Mouse (Mus musculus) ES-E14 (cell line): ENCODE measurements around the gene Prok2. TPM values are rescaled to one million over a fixed set of nuclear protein-coding genes. Genes with fewer than 3 reads are reported as not detected.

ENCODE experiments used
- DNase-seq: peaks from one replicate; pipeline ENCODE4 v3.0.0-alpha.2; 2013; ENCODE audit warnings: low read depth, low spot score
- H3K27ac ChIP-seq: 2 replicates; pipeline ENCODE4 v1.5.1; 2012; ENCODE audit warnings: low read depth, mild to moderate bottlenecking, low read length, moderate library complexity, mixed read lengths; ENCODE audit not compliant: poor library complexity, insufficient read depth, severe bottlenecking
- H3K36me3 ChIP-seq: 2 replicates; pipeline ENCODE4 v1.6.1; 2012; ENCODE audit warnings: mild to moderate bottlenecking, low read length, moderate library complexity, mixed read lengths; ENCODE audit not compliant: control insufficient read depth, poor library complexity, insufficient read depth, severe bottlenecking
- H3K4me1 ChIP-seq, 2 experiments: fragments of 150-350 bp in 1 of 2; sonication (generic) in 1 of 2; 2 replicates each; pipeline ENCODE4 v1.6.1; 2012; ENCODE audit warnings: low read length in 2 of 2, mild to moderate bottlenecking in 1 of 2, mixed read lengths in 1 of 2; ENCODE audit not compliant: control insufficient read depth in 2 of 2, insufficient read depth in 2 of 2, poor library complexity in 1 of 2
- H3K4me3 ChIP-seq, 2 experiments: fragments of 150-350 bp in 1 of 2; sonication (generic) in 1 of 2; 2 replicates each; pipeline ENCODE4 v1.5.1; 2012; ENCODE audit warnings: low read length in 2 of 2, low read depth in 1 of 2, mild to moderate bottlenecking in 1 of 2, mixed read lengths in 1 of 2; ENCODE audit not compliant: insufficient read depth in 1 of 2, poor library complexity in 1 of 2, severe bottlenecking in 1 of 2
- H3K9ac ChIP-seq: 2 replicates; pipeline ENCODE4 v1.6.1; 2012; ENCODE audit warnings: low read depth, mild to moderate bottlenecking, low read length, mixed read lengths; ENCODE audit not compliant: poor library complexity, insufficient read depth, severe bottlenecking
- H3K9me3 ChIP-seq: fragments of 150-350 bp; sonication (generic); 2 replicates; pipeline ENCODE4 v1.6.1; 2012; ENCODE audit warnings: low read depth, mild to moderate bottlenecking, low read length; ENCODE audit not compliant: control insufficient read depth, insufficient read depth
- CHD2 ChIP-seq: IDR thresholded peaks from 2 replicates; pipeline ENCODE4 v1.6.1; 2014; ENCODE audit warnings: mild to moderate bottlenecking, low read depth, low read length, inconsistent platforms
- HCFC1 ChIP-seq: IDR thresholded peaks from 2 replicates; pipeline ENCODE4 v1.6.1; 2012; ENCODE audit warnings: low read length, inconsistent platforms, borderline replicate concordance; ENCODE audit not compliant: insufficient read depth
- MAFK ChIP-seq: IDR thresholded peaks from 2 replicates; pipeline ENCODE4 v1.6.1; 2014; ENCODE audit warnings: mild to moderate bottlenecking, low read depth, low read length, inconsistent platforms; ENCODE audit not compliant: insufficient read depth
- ZC3H11A ChIP-seq: IDR thresholded peaks from 2 replicates; pipeline ENCODE4 v1.6.1; 2012; ENCODE audit warnings: low read depth, mild to moderate bottlenecking, inconsistent platforms, low read length, borderline replicate concordance
- ZNF384 ChIP-seq: IDR thresholded peaks from 2 replicates; pipeline ENCODE4 v1.6.1; 2012; ENCODE audit warnings: low read depth, low read length, inconsistent platforms
- in situ Hi-C, 2 experiments: fragments of 600-800 bp; cut with MboI; formaldehyde crosslinking; loops; one replicate each; pipeline ENCODE4 v1.15.1; 2025; ENCODE audit warnings: low sequenced_read_pairs in 2 of 2, inconsistent platforms in 1 of 2; ENCODE audit not compliant: unreplicated experiment in 2 of 2
- total RNA-seq: library from RNA; depleted of rRNA; stranded (reverse); fragments of 300-350 nt; gene quantifications from 2 replicates; pipeline ENCODE4 v1.2.3, GENCODE M21; 2012

Gene Prok2
- total RNA-seq, 1 experiment: not detected

- Histone ChIP-seq H3K27ac (no peak overlapping the region), H3K4me1 (no peaks in the 10 kb centered on the region), H3K36me3 (no peaks in the 10 kb centered on the region), H3K4me3 (no peak overlapping the region), H3K9ac (no peak overlapping the region), H3K9me3 (no peaks in the 10 kb centered on the region)
- no peak for DNase-seq
- in situ Hi-C loops: no loop called here
- TF ChIP-seq ZNF384 (no peak), CHD2 (no peak), ZC3H11A (no peak), HCFC1 (no peak), MAFK (no peak)
Measured at GRCm38 (mm10) chr6:99762069-99762985, 36.1 kb upstream of the Prok2 start.

GRCm38 (mm10) chr6:99756105-99756504, 29.9 kb upstream of the Prok2 start:
- no peak for DNase-seq
- Histone ChIP-seq H3K9me3 (no peaks in the 10 kb centered on the region), H3K27ac (no peak overlapping the region), H3K4me1 (no peaks in the 10 kb centered on the region), H3K36me3 (no peaks in the 10 kb centered on the region), H3K4me3 (no peak overlapping the region), H3K9ac (no peak overlapping the region)
- in situ Hi-C loops: no loop called here
- TF ChIP-seq ZC3H11A (no peak), HCFC1 (no peak), ZNF384 (no peak), MAFK (no peak), CHD2 (no peak)

DNA sequence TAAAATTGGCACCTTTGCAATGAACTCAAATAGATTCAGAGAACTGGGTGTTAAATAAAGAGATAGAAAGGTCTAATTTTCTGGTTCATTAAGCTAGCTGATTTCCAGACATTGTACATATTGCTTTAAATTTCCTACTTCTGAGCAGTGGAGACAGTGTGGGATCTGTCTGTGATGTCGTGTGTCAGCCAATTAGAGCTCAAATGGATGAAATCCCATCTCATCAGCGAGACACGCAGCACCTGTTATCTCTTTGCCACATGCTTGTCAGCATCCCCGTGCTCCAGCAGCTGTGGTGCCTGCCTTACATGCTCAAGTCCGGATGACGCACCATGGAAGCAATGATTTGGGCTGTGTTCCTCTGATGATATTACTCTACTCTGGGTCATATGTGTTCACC, 25.1 kb upstream of the Prok2 start:
- TF ChIP-seq HCFC1 (no peak), ZC3H11A (no peak), ZNF384 (no peak), CHD2 (no peak), MAFK (no peak)
- DNase-seq: no peak
- no peak overlapping the region for H3K4me3 ChIP-seq
- no peaks in the 10 kb centered on the region for H3K36me3 ChIP-seq
- no peak overlapping the region for H3K9ac ChIP-seq
- H3K9me3 ChIP-seq: no peaks in the 10 kb centered on the region
- no peaks in the 10 kb centered on the region for H3K4me1 ChIP-seq
- in situ Hi-C loops: no loop called here
- no peak overlapping the region for H3K27ac ChIP-seq

DNA sequence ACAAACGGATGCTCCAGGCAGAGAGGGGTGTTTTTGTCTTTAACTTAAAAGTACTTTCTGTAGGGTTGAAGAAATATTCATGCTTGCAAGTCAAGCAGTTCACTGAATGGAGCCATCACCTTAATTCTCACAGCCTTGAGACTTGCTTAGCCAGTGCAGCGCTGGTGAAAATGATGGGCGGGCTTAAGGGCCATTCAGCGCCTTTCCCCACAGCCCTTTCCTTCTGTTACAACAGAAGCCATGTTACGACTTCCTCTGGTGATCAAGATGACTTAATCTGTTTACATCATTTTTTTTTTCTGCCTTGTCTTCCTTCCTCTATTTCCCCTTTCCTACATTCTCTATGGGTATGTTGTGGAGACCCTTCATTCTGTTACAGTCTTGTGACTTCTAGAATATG, 20.1 kb upstream of the Prok2 start:
- in situ Hi-C loops: no loop called here
- DNase-seq: no peak
- H3K9ac ChIP-seq: no peak overlapping the region
- TF ChIP-seq HCFC1: no peak
- TF ChIP-seq CHD2: no peak
- no peak for TF ChIP-seq ZNF384
- TF ChIP-seq ZC3H11A: no peak
- no peak for TF ChIP-seq MAFK
- no peak overlapping the region for H3K4me3 ChIP-seq
- no peaks in the 10 kb centered on the region for H3K36me3 ChIP-seq
- peaks cover 3 to 6% of the 10 kb centered on the region in 2 experiments for H3K4me1 ChIP-seq
- no peak overlapping the region for H3K27ac ChIP-seq
- H3K9me3 ChIP-seq: no peaks in the 10 kb centered on the region
